Mouse (Mus musculus) retina, postnatal 7 days (tissue): ENCODE data around the gene Ccdc107.

Experiments
- DNase-seq: peaks from one replicate; pipeline ENCODE4 v3.0.0-alpha.2; 2012; ENCODE audit warnings: low read depth, low spot score

Ccdc107 gene

GRCm38 (mm10) chr4:43512653-43513052, 20.0 kb downstream of the Ccdc107 start:
- DNase-seq: no peak

DNA sequence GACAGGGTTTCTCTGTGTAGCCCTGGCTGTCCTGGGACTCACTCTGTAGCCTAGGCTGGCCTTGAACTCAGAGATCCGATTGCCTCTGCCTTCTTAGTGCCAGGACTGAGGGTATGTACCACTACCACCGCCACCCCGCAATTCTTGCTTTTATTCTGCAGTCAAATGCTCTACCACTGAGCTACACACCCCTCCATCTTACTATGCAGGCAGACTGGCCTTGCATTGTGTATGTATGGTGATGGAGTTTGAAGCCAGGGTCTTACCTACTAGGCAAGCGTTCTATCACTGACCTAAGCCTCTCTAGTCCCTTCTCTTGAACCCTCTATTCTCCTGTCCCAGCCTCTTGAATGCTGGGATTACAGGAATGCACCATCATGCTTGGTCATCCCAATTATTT, 20.6 kb downstream of the Ccdc107 start:
- no peak for DNase-seq

GRCm38 (mm10) chr4:43513791-43514190, 21.1 kb downstream of the Ccdc107 start:
- DNase-seq: no peak

- DNase-seq: no peak
These were observed 23.3 kb downstream of the Ccdc107 start for GRCm38 (mm10) chr4:43515764-43516708.

- DNase-seq: no peak
These were observed 26.9 kb downstream of the Ccdc107 start for GRCm38 (mm10) chr4:43519551-43519950.

DNA sequence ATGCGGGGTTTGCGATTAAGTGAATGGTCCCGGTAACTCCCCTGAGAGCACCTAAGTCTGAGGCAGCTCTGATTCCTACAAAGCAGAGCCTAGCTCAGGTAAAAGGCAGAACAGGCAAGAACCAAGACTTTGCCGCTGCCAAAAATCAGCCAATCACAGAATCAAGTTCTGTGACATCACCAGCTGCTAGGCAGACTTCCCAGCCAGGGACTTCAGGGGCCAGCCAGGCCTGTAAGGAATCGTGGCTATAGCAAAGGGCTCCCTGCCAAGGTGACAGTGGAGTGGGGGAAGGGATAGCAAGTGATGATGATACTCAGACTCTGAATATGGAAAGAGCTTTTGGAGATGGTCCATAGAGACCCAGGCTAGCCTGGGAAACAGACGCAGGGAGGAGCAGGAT, 27.3 kb downstream of the Ccdc107 start:
- peak; percentile 79 for DNase-seq

- no peak for DNase-seq
These were observed 35.2 kb downstream of the Ccdc107 start for GRCm38 (mm10) chr4:43527880-43528279.

DNA sequence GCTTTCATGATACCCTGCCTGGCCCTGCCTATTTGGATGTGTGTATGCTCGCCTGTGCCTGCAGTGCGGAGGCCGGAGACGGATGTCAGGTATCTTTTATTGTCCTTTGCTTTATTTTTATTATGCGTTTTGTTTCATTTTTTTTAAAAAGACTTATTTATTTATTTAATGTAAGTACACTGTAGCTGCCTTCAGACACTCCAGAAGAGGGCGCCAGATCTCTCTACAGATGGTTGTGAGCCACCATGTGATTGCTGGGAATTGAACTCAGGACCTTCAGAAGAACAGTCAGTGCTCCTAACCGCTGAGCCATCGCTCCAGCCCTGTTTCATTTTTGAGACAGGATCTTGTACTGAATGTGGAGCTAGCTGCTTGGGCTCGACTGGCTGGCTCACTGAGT, 35.8 kb downstream of the Ccdc107 start:
- DNase-seq: no peak

GRCm38 (mm10) chr4:43530081-43530501, 37.4 kb downstream of the Ccdc107 start:
- DNase-seq: no peak

GRCm38 (mm10) chr4:43530581-43530980, 37.9 kb downstream of the Ccdc107 start:
- DNase-seq: peak; percentile 54

GRCm38 (mm10) chr4:43533270-43533669, 40.6 kb downstream of the Ccdc107 start:
- no peak for DNase-seq

- no peak for DNase-seq
These were observed 42.9 kb downstream of the Ccdc107 start for GRCm38 (mm10) chr4:43535628-43536027.

- DNase-seq: no peak
These were observed 43.3 kb downstream of the Ccdc107 start for GRCm38 (mm10) chr4:43536031-43536430.

- no peak for DNase-seq
These were observed 49.3 kb downstream of the Ccdc107 start for GRCm38 (mm10) chr4:43542044-43542443.
